Mouse (Mus musculus) hindbrain, embryonic 16.5 days (tissue): Measurements from ENCODE around the gene Dlx6. TPM values are rescaled to one million over a fixed set of nuclear protein-coding genes. Genes with fewer than 3 reads are reported as not detected.
A peak's percentile ranks its signal among the peaks of the same experiment; 100 is the strongest.

ENCODE experiments used
- ATAC-seq: fragments of 200-750 bp; cut with Nextera tagmentation; 2 replicates; pipeline ENCODE4 v1.8.0; 2017; ENCODE audit warnings: moderate TSS enrichment, moderate library complexity
- H3K27ac ChIP-seq: fragments of 300-500 bp; sonication (generic); 2 replicates; pipeline ENCODE4 v1.5.1; 2014; ENCODE audit warnings: low read depth, mild to moderate bottlenecking, control low read depth, low read length, moderate library complexity
- H3K27me3 ChIP-seq: fragments of 300-500 bp; sonication (generic); replicated peaks from 2 replicates; pipeline ENCODE4 v1.6.1; 2014; ENCODE audit warnings: low read length; ENCODE audit not compliant: control insufficient read depth, insufficient read depth
- H3K36me3 ChIP-seq: fragments of 300-500 bp; sonication (generic); 2 replicates; pipeline ENCODE4 v1.6.1; 2014; ENCODE audit warnings: mild to moderate bottlenecking, low read length, moderate library complexity, mixed read lengths; ENCODE audit not compliant: control insufficient read depth, insufficient read depth
- H3K4me1 ChIP-seq: fragments of 300-500 bp; sonication (generic); 2 replicates; pipeline ENCODE4 v1.6.1; 2014; ENCODE audit warnings: low read depth, low read length; ENCODE audit not compliant: control insufficient read depth, insufficient read depth
- H3K4me2 ChIP-seq: fragments of 300-500 bp; sonication (generic); 2 replicates; pipeline ENCODE4 v1.6.1; 2014; ENCODE audit warnings: mild to moderate bottlenecking, low read length, control low read depth, moderate library complexity
- H3K4me3 ChIP-seq: fragments of 300-500 bp; sonication (generic); 2 replicates; pipeline ENCODE4 v1.5.1; 2014; ENCODE audit warnings: mild to moderate bottlenecking, low read length, control low read depth, moderate library complexity
- H3K9ac ChIP-seq: fragments of 300-500 bp; sonication (generic); 2 replicates; pipeline ENCODE4 v1.6.1; 2014; ENCODE audit warnings: low read depth, mild to moderate bottlenecking, control low read depth, low read length, moderate library complexity
- H3K9me3 ChIP-seq: fragments of 300-500 bp; sonication (generic); 2 replicates; pipeline ENCODE4 v1.6.1; 2014; ENCODE audit warnings: mild to moderate bottlenecking, low read length, moderate library complexity; ENCODE audit not compliant: control insufficient read depth
- WGBS: fragments of 180-500 bp; shearing (Covaris S2); extraction: QIAGEN DNeasy Blood & Tissue Kit; methylation state at CpG from one replicate; pipeline ENCODE4 v1.1.7; 2014; 5-methylcytosine and 5-hydroxymethylcytosine counted together
- polyA plus RNA-seq: library from polyadenylated mRNA; unstranded; fragments of >200 nt; fragmentation: Nextera tagmentation; extraction: Ambion mirVana; gene quantifications from 2 replicates; pipeline ENCODE4 v1.2.1, GENCODE M21; 2015

Dlx6 gene
- polyA plus RNA-seq, 1 experiment from 2014 or later = not detected

DNA sequence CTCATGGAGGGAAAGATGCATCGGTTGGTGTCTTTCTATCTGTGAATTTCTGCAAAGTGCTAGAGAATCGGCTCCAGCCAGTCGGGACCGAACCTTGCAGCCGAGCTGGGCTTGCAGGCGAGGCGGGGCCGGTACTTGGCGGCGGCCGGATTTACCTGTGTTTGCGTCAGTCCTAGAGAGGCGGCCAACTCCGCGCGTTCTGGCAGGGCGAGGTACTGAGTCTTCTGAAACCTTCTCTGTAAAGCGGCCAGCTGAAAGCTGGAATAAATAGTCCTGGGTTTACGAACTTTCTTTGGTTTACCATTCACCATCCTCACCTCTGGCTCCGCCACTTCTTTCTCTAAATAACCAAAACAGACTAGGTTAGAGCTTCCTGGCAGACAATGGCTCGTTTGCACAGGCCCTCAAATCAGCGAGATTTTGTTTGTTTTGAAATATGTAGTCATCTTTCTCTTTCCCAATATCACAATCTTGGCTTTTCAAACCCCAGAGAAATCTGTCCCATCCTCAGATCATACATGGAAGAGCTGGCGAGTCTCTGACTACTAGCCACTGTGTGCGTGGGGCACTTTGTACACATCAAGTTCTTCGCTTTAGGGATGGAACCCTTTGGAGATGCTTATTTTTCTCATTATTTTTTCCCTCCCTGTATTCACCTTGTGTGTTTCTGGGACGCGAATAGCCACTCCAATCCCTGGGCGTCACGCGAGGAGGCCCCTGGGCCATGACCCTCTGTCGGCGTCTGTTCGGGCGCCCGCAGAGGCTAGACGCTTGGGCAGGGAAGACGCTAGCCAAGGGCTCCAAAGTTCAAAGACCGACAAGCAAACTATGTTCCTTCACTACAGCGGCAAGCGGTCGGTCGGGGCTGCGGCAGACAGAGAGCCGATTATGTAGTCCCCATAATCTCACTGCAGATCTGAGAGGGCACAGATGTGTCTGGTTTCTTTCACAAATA lies 16.5 kb downstream of the Dlx6 start:
- Histone ChIP-seq H3K36me3 (no peaks in the 10 kb centered on the region), H3K27ac (no peak overlapping the region), H3K9ac (no peak overlapping the region), H3K4me1 (peaks cover 12% of the 10 kb centered on the region), H3K4me3 (no peak overlapping the region), H3K4me2 (no peak overlapping the region), H3K9me3 (no peaks in the 10 kb centered on the region), H3K27me3 (peaks cover 54% of the 10 kb centered on the region)
- WGBS = 1% methylated on average over 44 of the region's 44 CpGs
- ATAC-seq = no peak

DNA sequence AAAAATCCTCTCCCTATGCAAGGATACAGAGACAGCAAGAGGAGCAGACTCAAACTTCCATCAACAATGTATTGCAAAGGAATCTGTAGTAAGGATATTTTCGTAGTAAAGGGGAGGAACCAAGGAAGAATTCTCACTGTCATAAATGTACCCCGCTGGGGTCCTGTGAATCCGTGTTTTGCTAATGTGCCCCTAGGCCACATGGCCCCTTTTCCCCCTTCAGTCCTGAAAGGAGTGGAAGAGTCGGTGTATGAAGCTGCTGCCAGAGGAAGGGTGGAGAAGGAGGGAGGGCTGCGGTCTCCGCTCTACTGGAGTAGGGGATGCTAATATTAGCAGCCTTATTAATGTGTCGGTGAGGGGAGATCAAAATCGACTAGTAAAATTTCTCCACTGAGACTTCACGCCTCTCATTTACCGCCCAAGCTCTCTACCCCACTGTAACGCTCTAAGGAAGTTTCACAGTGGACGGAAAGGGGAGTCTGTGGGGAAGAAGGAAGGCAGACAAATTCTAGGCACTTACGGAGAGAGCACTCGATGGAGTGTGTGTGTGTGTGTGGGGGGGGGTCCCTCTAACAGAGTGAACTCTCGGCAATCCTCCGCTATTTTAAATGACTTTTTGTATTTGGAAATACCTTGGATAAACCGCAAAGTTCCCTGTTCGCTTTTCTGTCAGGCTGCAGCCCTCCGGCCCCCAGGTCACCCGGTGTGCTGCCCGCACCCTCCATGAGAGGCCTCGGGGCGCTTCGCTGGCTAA lies 17.4 kb downstream of the Dlx6 start:
- H3K27ac ChIP-seq = no peak overlapping the region
- 2% methylated on average over 24 of the region's 24 CpGs for WGBS

DNA sequence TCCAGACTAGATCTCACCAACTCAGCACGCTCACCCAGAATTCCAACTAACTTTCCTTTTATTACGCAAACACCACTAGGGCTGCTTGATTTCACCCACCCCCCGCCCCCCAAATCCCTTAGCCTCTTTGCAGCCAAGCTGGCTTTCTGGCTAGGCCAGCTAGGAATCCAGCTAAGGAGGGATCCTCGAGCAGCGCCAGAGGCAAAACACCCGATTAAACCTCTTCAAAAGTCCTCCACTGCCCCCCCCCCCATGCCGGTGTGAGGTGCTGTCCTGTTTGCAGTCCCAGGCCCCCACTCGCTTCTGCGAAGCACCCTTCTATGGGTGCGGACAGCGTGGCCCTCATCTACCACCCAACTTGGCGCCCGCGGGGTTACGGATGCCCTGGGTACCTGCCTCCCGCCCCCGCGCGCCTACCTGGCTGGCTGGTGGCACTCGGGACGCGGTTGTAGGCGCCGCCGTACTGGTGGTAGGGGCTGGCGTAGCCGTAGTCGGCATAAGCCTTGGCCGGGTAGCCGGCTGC lies 18.0 kb downstream of the Dlx6 start:
- under 1% methylated on average over 30 of the region's 30 CpGs for WGBS
- no peaks in the 10 kb centered on the region for H3K36me3 ChIP-seq
- peak overlapping the region; percentile 35 for H3K4me3 ChIP-seq
- peak overlapping the region; percentile 77 for H3K4me2 ChIP-seq
- H3K9me3 ChIP-seq = no peaks in the 10 kb centered on the region
- H3K27me3 ChIP-seq = peaks cover 48% of the 10 kb centered on the region
- no peak; the same call in 1 of the 2 replicates for ATAC-seq
- peaks cover 14% of the 10 kb centered on the region for H3K4me1 ChIP-seq
- H3K9ac ChIP-seq = peak overlapping the region; percentile 4; the same call in 1 of the 2 replicates
- H3K27ac ChIP-seq = no peak overlapping the region

More for the DNA sequence above, 17.4 kb downstream of the Dlx6 start:
- H3K27me3 ChIP-seq = peaks cover 53% of the 10 kb centered on the region
- no peak for ATAC-seq
- H3K9ac ChIP-seq = no peak overlapping the region
- H3K4me1 ChIP-seq = peaks cover 14% of the 10 kb centered on the region
- no peaks in the 10 kb centered on the region for H3K36me3 ChIP-seq
- H3K9me3 ChIP-seq = no peaks in the 10 kb centered on the region
- peak overlapping the region; percentile 35; the same call in 1 of the 2 replicates for H3K4me3 ChIP-seq
- peak overlapping the region; percentile 77; the same call in 1 of the 2 replicates for H3K4me2 ChIP-seq

DNA sequence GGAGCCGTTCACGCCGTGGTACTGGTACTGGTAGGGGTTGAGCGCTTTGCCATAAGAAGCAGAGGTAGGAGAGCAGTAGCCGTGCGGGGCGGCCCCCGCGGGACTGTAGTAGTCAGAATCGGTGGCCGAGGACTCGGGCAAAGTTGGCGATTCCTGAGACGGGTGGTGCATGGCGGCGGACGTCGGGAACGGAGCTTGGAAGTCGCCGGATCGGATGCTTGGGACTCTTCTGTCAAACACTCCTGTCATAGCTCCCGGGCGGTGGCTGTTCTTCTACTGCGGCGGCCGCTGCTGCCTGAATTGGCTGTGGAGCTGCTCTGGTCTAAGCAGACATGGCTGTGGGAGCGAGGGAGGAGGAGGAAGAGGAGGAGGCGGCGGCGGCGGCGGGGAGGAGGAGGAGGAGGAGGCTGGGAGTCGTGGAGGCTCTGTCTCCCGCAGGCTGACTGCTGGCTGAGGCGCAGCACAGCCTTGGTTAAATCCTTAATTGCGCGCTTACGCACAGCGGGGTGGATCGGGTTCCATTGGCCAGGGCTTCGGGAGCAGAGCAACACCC lies 18.6 kb downstream of the Dlx6 start, which contains the start of gene Dlx5:
TSS of gene Dlx5 (minus strand) at position 448 of the 553 bp plus-strand sequence.
- Histone ChIP-seq H3K9me3 (no peaks in the 10 kb centered on the region), H3K36me3 (no peaks in the 10 kb centered on the region), H3K4me3 (peak within 1 kb of the TSS; percentile 35), H3K27me3 (peaks cover 47% of the 10 kb centered on the region), H3K27ac (no peak within 1 kb of the TSS), H3K9ac (peak within 1 kb of the TSS; percentile 4; the same call in 1 of the 2 replicates), H3K4me1 (peaks cover 14% of the 10 kb centered on the region), H3K4me2 (peak within 1 kb of the TSS; percentile 77)
- under 1% methylated on average over 41 of the region's 42 CpGs for WGBS
- ATAC-seq = peak; percentile 59

DNA sequence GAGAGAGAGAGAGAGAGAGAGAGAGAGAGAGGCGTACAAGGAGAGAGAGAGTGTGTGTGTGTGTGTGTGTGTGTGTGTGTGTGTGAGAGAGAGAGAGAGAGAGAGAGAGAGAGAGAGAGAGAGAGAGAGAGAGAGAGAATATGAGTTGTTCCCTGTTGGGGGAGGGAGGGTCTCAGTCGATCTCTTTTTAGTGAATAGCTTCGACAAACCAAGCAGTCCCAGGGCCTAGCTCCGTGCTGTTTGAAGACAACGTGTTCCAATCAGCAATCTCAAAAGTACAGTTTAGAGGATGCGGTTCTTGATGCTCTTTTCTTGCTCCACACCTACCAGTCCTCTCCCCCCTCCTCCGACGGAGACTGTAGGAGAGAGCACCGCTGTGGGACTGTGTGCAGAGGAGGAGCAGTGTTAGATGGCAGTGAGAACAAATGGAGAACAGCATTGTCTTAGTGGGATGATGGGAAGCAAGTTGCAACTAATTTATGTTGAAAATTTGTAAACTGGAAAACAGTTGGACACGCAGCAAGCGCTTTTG lies 19.2 kb downstream of the Dlx6 start:
- peak overlapping the region; percentile 35 for H3K4me3 ChIP-seq

DNA sequence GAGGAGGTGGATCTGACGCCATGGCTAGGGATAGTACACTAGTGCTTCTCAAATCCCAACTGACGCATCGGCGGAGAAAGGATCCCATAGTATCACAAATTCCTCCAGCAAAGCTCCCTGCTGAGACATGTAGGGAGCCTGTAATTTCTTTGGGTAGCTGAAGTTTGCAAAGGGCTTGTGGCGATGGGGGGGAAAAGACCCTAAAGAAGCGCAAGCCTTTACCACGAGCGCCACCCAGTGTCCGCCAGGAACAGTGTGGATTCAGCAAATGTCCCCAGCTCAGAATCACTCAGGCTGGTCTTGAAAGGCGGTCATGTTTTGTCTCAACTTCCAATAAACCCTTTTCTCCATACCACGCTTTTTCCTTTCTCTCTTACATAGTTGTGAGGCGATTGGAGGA lies 21.8 kb downstream of the Dlx6 start:
- ATAC-seq = peak; percentile 83
- Histone ChIP-seq H3K9me3 (no peaks in the 10 kb centered on the region), H3K4me1 (peaks cover 14% of the 10 kb centered on the region), H3K27ac (no peak overlapping the region), H3K4me3 (no peak overlapping the region), H3K9ac (no peak overlapping the region), H3K27me3 (peaks cover 31% of the 10 kb centered on the region), H3K36me3 (no peaks in the 10 kb centered on the region), H3K4me2 (peak overlapping the region; percentile 27)
- WGBS = 2% methylated on average over 12 of the region's 12 CpGs

More for the DNA sequence above, 19.2 kb downstream of the Dlx6 start:
- Histone ChIP-seq H3K4me1 (peaks cover 14% of the 10 kb centered on the region), H3K9ac (no peak overlapping the region), H3K9me3 (no peaks in the 10 kb centered on the region), H3K4me2 (peak overlapping the region; percentile 77), H3K36me3 (no peaks in the 10 kb centered on the region), H3K27me3 (peaks cover 44% of the 10 kb centered on the region), H3K27ac (no peak overlapping the region)
- ATAC-seq = no peak
- WGBS = 11% methylated on average over 10 of the region's 11 CpGs

DNA sequence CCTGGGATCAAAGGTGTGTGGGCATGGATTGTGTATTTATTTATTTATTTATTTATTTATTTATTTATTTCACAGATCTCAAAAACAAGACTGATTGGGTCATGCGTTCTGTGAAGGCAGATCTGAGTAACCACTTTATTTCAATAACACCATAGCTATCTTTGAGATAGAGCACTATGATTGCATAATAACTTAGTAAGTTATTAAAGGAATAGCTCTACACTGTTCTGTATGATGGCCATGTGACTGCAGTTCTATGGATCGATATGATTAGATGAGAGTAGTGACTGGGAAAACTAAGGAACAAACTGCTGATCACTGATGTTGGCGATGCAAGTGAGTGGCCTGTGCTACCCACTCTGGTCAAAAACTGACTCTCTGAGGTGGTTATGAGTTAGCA lies 23.1 kb downstream of the Dlx6 start:
- no peak overlapping the region for H3K9ac ChIP-seq
- no peak overlapping the region for H3K4me2 ChIP-seq
- H3K27me3 ChIP-seq = peaks cover 23% of the 10 kb centered on the region
- H3K27ac ChIP-seq = no peak overlapping the region
- no peak overlapping the region for H3K4me3 ChIP-seq
- peaks cover 10% of the 10 kb centered on the region for H3K4me1 ChIP-seq
- ATAC-seq = no peak
- 86% methylated on average over 3 of the region's 3 CpGs for WGBS
- no peaks in the 10 kb centered on the region for H3K9me3 ChIP-seq
- no peaks in the 10 kb centered on the region for H3K36me3 ChIP-seq

DNA sequence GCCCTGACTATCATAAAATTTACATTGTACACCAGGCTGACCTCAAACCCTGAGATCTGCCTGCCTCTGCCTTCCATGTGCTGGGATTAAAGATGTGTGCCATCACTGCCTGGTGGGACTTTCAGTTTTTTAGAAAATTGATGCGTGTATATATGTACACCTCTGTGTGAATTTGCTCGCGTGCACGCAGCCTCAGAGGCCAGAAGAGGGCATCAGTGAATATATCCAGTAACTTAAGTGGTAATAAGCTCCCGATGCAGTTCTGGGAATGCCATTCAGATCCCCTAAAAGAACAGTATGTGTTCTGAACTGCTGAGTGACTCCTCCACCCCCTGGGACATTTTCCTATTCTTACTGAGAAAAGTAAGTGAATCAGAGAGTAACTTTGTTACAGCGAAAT lies 26.9 kb downstream of the Dlx6 start:
- no peak for ATAC-seq
- Histone ChIP-seq H3K4me2 (no peak overlapping the region), H3K4me3 (no peak overlapping the region), H3K36me3 (no peaks in the 10 kb centered on the region), H3K9me3 (no peaks in the 10 kb centered on the region), H3K4me1 (no peaks in the 10 kb centered on the region), H3K27ac (no peak overlapping the region), H3K27me3 (no peaks in the 10 kb centered on the region; the same call in 1 of the 2 replicates), H3K9ac (no peak overlapping the region)
- 73% methylated on average over 6 of the region's 6 CpGs for WGBS
